Mouse (Mus musculus): ENCODE measurements around the gene Ddah1.

Gene Ddah1

DNA sequence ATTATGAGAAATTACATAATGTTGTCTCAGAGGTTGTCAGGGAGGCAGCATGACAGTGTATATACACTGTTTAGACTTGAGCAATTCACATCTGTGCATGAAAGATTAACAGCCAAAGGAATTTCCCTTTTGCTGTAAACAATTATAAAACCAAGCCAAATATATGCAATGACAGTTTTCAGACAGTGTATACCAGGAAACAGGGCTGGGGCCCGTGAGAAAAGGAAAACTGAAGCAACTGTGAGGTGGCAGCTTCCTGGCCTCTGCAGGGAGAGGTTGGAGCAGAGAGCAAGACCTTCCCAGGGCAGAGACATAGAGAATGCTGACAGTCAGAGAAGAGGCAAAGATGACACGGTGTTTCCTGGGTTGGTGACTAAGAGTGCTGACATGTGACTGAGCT is 62.0 kb downstream of the Ddah1 start:
- no peak for DNase-seq

DNA sequence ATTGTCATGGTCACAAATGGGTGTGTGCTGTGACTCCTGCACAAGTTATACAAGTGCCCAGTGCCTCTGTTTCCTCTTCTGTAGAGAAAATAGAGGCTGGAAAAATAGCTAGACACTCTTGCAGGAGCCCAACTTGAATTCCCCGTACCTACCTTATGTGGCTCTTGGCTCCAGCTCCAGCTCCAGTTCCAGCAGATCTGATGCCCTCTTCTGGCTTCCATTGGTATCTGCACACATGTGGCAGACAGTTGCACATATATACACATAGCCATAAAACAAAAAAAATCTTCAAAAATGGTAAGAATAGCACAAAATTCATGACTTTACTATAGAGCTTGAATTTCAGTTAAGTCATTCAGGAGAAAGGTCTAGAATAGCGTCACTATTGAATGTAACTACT is 62.5 kb downstream of the Ddah1 start:
- no peak for DNase-seq

DNA sequence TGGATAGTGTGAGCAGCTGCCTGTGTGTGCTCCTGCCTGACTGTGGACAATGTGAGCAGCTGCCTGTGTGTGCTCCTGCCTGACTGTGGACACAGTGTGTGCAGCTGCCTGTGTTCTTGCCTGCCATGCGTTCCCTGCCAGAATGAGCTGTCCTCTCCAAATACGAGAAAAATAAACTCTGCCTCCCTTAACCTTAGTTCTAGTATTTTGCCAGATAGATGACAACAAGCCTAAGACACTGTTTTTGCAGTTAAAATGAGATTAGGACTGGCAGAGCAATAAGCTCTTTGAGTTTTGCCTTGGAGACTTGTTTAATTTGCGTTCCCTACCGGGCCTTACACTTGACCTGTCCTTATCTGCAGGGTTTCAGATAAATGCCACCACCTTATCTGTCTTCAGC is 63.7 kb downstream of the Ddah1 start:
- no peak for DNase-seq

DNA sequence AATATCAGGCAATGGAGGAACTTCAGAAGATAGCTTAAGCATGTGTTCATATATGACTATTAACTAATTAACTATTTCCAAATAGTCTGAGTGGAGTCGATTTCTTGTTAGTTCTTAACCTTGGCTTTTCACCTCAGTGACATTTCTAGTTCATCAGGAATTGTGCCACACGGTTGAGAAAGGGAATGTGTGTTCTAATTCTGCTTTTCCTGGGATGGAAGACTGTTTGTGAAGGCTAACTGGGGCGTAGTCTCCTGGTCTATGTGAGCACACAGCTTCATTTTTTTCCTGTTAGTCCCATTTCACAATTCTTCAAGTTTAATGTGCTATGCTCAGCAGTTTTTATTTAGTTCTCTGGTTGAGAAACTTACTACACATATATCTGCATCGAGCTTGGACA is 65.2 kb downstream of the Ddah1 start:
- no peak for DNase-seq

DNA sequence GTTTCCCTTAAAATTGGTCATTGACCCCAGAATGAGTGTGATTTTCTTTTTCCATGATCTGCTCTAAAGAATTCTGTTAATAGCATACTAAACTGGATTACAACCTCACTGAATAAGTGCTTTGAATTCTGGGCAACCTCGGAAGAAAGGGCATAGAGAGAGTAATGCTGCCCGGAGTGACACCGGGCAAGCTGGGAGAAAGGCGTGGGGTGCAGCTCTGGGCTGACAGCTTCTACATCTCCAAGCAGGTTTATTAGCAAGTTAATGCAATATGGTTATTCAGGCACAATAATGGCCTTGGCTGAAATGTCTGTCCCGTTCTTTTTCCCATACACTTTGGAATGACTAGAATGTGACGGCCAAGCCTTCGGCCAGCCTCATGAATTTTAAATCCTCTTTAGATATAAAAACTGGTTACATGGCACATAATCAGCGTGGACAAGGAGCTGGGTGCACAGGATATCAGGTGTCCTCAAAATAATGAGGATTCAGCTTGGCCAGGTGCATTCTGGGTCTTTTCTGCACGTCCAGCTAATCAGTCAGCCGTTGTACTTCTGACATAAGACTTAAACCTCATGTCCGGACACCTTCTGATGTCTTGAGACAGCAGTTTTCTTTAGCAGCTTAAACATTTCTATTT is 67.1 kb downstream of the Ddah1 start:
- DNase-seq = no peak

DNA sequence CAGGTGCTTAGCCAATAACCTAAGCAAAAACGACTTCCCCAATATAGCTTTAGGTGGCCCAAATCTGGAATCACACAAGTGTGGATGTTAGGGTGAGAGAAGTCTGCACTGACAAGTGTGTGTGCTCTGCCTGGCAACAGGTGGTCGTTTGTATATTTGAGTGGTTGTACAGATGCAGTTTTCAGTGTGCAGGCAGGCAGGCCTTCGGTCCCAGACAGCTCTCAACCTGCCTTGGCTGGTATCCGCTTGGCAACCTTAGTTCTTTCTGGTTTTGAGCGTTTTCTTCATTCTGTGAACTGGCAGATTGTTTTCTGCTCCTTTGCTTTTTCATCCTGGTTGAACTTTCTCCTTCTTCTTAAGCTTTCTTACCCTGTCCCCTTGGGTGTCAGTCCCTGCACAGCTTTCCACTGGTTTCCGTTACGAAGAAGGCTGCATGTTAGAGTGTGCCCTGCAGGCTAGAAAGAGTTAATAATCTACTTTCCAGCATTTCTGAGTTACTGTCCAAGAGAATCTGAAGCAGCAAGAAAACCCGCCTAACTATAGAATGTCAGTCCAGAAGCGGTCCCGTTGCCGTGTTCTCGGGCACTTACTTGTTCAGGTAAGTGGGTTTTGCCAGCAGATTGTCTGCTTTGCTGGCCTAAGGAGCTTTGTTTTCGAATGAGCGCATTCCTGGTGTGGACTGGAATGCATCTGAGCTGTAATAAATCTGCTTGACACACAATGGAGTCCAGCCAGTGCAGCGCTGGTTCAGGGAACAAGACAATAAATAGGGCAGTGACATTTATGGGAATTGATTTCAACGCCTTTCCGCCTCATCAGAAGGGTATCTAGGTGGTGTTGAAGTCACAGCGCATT is 68.9 kb downstream of the Ddah1 start:
- no peak for DNase-seq

DNA sequence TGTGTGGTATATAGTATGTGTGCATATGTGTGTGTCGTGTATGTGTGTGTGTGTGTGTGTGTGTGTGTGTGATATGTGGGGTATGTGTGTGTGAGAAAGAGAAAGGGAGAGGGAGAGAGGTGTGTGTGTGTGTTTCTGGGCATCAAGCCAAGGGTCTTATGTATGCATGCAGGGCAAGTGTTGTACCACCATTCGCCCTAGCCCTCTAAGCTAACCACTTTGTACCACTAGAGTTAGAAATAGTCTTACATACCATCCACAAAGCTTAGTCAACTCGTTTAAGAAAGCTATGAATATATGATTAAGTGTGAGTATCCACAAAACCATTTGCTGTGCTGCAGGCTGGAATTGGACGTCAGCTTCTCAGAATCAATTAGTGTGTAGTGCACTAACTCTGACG is 70.4 kb downstream of the Ddah1 start:
- no peak for DNase-seq

DNA sequence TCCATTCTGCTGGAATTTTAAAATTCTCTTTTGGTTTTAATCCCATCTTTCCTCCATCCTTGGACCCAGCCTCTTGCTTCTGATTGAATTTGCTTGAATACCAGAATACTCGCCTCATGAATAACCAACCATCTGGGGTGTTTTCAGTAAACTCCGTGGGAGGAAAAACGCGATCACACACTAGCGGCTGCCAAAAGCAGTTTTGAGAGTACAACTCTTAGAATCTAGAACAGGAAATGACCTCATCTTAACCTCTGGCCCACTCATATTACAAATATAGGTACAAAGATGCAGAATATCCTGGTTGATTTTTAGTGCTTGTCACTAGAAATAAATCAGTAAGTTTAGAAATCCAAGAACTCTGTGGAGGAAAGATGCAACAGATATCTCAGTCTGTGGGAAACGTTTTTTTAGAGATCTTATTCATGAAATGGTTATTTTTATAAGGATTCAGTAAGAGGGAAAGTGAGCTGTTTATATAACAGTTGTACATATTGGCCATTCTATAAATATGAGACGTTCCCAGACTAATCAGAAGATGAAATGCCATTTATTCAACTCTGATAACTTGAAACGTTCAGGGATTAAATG is 75.6 kb downstream of the Ddah1 start:
- no peak for DNase-seq

DNA sequence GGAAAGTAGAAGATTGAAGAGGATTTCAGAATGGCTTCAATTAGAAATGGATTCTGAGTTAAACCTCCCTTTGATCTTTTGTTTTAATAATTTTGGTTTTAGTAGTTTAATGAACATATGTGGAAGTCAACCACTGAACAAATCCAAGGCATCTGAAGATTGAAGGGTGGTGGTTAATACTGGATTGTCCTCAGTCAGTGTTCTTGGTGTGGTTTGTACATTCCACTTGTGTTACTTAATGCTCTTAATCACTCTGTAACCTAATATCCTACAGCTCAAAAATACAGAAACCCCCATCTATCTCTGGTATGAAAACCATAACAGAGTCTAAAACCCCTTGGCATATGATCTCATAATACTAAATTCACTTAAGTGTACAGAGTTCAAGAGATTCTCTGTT is 79.8 kb downstream of the Ddah1 start:
- DNase-seq = no peak

DNA sequence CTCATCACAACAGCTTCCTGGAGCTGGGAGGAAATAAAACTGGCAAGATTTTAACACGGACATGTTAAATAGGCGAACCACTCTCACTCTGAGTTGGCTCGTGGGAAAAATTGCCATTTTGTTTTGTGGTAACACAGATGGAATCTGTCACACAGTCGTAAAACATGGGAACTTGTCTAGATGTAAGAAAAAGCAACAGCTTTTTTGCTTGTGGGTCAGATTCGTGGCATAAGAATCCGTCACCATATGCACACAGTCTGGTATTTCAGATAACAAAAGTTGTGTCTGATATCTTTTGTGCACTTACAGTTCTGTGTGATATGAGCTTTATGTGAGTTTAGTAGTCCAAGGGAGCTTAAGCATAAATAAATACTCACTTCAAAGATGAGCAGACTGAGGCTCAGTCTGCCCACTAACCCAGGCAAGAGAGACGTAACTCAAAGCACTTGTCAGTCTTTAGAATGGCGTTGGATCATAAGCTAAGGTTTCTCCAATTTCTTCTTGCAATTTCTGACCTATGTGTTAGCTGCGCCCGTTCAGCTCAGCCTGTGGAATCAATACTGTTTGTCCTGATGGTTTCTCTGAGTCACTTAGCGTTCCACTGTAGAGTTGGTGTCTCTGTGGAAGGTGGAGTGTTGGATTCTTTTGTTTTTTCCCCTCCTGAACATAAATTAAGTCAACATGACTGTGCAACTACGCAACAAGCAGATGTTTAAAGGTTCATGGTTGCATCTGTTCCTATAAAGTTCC is 83.7 kb downstream of the Ddah1 start:
- no peak for DNase-seq

DNA sequence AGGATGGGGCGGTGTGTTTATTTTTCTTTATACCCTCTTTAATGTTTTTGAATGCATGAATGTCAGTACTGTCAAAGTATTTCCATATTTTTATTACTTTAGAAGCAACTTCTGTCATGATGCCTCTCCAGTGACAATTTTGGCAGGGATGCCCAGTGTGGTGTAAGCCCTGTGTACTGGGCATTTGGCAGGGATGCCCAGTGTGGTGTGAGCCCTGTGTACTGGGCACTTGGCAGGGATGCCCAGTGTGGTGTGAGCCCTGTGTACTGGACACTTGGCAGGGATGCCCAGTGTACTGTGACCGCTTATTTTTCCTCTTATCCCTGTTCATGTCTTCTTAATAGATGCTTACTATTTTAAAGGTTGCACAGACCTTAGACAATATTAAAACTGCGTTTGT is 85.4 kb downstream of the Ddah1 start:
- DNase-seq = no peak

DNA sequence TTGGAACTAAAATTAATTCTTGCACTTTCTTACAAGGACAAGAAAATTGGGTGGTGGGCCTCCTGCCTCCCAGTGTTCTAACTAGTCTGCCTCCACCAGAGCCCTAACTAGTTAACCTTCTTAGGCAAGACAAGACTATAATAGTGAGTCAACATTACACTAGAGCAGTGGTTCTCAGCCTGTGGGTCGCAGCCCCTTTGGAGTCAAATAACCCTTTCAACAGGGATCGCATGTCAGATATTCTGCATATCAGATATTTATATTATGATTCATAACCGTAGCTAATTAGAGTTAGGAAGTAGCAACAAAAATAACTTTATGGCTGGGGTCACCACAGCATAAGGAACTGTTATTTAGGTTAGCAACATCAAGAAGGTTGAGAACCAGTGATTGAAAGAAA is 86.4 kb downstream of the Ddah1 start:
- DNase-seq = no peak

DNA sequence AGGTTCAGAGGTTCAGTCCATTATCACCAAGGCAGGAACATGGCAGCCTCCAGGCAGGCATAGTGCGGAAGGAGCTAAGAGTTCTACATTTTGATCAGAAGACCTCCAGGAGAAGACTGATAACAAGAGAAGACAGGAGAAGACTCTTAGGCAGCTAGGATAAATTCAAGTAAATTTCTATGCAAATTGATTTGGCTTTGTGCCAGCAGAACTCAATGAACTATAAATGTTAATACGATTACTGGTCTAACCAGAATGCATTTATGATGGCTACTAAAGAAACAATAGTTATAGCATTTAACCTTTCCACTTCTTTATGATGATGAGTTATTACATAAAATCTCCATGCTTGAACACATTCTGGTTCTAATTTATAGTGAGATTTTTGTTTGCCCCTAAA is 87.8 kb downstream of the Ddah1 start:
- no peak for DNase-seq

DNA sequence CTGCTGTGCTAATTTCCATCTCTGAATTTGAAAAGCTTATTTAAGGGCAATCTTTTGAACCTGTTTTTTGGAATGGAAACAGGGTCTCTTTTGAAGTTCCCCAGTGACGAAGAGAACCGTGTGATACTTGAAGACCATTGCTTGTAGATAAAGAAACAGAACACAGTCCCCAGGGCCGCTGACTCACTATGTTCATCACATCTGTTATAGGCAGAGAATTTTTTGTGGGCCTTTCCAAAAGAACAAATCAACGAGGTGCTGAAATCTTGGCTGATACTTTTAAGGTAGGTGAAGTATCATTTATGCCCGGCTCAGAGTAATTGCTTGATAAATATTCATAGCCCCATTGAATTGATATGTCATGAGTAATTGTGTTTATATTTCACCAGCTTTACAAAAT is 93.6 kb downstream of the Ddah1 start:
- no peak for DNase-seq

DNA sequence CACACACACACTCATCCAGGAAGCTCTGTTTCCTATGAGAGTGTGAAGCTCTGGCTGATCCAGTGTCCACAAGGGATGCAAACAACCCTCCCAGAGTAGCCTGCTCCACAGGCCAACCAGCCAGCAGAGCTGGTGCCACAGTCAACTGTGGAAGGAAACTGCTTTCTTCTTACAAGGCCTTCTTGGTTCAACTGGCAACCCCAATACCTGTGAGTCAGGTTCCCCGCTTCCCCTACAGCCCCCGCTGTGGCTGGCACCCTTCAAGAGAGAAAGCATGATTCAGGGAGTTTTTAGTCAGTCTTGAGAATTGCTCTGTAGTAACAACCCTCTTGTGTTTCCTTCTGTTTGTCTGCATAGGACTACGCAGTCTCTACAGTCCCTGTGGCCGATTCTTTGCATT is 94.3 kb downstream of the Ddah1 start:
- DNase-seq = no peak

DNA sequence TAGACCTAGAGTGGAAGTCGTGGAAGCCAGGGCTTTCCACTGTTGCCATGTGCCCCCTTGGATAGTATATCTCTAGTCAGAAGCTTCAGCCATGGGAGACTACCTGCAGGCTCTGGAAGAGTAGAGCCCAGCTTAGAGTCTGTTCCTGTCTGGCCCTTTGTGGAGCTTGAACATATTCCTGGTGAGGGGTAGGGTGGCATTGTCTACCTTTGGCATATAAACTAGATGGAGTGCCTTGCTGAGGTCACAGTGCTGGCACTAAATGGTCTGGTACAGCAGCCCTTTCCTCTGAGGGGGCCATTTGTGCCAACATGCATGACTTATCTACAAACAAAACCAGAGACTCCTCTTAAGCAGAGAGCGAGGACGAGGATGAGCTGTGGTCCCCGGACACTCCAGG is 95.2 kb downstream of the Ddah1 start:
- DNase-seq = no peak

DNA sequence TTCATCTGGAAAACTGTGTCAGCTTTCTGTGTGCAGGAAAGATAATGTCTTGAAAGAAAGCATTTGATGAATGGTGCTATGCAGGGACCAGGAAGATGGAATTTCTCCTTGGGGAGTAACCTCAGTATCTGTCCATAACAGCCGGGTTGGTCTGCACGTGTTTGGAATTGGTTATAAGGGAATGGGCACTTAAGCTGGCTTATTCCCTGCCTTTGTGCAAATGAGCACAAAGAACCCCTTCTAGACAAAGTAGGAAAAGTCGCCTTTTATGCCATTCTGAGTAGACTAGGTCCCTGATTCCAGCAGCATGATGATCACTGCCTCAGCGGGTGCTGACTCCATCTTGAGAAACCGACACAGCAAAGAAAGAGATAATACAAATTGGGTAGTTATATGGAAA is 96.0 kb downstream of the Ddah1 start:
- DNase-seq = no peak

DNA sequence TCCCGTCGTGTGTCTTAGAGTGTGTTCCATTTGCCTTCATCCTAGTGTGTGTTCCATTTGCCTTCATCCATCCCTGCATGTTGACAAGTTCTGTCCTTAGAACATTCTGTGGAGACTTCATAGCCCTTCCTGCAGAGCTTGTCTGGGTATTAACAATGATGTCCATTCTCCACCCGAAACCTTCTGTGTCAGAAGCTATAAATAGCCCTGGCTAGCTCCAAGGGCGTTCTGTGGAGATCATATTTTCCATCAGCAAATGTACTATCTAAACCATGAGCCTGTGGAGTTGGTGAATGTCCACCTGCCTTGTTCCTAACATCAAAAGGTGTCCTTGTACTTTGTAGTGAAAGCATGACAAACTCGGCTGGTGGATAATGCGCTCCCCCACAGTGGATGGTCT is 96.8 kb downstream of the Ddah1 start:
- DNase-seq = no peak

DNA sequence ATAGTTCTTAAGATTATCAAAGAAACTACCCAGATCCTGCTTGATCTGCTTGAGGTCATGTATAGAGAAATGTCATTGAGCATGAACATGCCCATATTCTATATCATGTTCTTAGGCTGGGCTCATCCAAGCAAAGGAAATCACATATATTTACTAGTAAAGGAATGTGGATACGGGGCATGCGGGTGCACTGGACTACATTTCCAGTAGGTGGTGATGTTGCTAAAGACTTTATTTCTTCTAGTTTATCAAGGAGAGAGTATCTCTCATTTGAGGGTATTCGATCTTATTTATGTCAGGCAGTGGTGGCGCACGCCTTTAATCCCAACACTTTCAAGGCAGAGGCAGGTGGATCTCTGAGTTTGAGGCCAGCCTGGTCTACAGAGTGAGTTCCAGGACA is 99.9 kb downstream of the Ddah1 start:
- no peak for DNase-seq

DNA sequence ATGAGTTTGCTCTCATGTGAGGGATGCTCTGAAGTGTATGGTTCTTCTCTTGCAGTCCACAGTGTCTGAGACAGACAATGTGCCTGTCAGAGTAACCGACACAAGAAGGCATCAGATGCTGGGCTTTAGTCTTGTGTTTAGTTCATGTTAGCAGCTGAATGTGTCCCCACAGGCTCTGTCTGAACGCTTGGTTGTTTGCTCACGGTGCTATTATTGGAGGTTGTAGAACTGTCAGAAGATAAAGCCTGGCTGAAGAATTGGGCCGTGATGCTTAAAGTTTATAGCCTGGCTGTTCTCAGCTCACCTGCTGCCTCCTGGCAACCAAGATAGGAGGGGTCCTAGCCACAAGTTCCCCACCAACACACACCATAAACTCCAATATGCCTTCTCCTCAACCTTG is 104.0 kb downstream of the Ddah1 start:
- DNase-seq = no peak

DNA sequence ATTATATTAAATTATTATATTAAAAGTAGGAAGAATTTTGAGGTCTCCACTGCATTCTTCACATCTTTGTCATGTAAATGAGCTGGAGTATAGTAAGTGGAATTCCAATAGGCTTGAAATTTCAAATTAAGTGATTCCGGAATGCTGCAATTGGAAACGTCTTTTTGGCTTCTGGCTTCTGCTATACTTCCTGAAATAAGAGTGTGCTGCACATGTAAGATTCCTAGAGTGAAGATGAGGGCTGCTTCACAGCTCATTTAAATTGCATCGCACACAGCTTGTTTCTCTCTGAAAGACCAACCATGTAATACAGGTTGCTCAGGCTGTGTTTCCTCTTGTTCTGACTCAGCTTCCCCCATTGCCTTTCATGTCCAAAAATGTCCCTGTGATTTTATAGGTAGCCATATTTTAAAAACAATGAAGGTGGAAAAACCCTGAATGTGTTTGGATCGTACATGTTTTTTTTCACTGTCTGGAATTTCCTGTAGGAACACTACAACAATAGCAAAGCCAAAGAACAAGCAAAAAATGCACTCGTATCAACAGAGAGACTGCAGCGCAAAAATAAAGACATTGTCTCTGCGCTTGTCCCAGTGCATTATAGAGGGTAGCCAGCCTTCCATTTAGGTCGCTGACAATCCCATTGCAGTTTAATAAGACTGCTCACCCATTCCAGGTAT is 105.7 kb downstream of the Ddah1 start:
- no peak for DNase-seq

DNA sequence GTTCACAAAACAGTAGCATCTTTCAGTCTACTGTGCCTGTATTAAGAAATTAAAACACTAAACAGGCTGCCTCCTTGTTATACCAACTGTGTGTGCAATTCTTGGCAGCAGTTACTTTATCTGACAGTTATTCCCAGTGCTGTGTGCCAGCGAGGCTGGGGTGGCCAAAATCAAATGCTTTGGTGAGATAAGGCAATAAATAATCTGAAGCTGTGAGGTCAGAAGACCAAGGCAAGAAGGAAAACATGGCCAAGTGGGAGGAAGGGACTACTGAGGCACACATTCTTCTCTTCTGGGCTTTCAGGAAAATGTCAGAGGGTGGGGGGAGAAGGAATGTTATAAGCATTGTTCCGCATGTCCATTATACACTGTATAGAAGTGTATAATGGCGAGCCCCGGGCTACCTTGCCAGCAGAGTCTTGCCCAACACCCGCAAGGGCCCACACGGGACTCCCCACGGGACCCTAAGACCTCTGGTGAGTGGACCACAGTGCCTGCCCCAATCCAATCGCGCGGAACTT is 106.3 kb downstream of the Ddah1 start:
- DNase-seq = no peak

DNA sequence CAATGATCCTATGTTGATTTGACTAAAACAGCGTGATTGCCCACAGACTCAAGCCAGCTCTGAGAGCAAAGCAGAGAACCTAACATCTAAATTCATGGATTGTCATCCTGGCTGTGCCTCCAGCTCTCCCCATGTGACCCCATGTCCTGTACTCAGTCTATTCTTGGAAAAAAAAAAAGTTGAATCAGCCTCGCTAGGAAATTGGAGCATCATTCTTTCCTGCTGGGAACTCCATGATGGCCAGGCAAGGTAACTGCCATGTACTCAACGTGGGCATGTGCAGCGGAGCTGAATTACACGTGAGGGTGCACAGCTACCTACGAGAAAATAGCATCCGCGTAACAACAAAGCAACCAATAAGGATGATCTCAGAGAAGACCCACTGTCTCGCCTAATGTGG is 114.2 kb downstream of the Ddah1 start:
- no peak for DNase-seq
